Mouse (Mus musculus): ENCODE results near the gene Slc35c2.

Gene Slc35c2

DNA sequence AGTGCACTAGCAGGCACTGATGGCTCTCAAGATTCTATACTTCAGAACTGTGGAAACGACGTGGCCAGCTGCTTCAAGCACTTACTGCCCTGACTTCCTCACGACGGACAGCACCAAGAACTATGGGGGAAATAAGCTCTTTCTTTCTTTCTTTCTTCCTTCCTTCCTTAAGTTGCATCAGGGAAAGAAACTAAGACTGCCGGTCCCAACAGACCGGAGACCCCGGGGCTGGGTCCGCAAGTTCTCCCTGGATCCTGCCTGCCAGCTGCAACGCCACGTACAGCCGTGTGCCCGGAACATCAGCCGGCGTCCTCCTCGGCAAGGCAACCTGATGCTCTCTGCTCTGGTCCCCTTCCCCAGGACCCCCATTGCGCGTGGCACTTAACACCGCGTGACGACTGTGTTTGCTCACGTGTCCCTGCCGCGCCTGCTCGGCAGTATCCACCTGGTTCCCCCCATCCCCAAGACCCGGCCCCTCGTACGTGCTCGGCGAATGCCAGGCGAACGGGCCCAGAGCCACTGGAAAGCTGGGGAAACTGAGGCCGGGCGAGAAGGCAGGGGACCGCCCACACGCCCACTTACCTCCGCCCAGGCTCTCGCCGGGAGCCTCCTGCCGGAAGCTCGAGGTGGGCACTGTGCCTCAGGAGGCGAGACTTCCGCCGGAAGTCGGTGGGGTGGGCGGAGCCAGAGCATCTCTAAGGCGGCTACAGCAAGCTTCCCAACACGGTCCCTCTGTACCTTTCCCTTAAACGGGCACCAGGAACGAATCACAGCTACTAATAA lies at the start of gene Slc35c2:
TSS of gene Slc35c2 (minus strand) at position 668 of the 783 bp plus-strand sequence.
- DNase-seq (ENCODE audit: extremely low read depth, low read depth): peak; percentile 70

DNA sequence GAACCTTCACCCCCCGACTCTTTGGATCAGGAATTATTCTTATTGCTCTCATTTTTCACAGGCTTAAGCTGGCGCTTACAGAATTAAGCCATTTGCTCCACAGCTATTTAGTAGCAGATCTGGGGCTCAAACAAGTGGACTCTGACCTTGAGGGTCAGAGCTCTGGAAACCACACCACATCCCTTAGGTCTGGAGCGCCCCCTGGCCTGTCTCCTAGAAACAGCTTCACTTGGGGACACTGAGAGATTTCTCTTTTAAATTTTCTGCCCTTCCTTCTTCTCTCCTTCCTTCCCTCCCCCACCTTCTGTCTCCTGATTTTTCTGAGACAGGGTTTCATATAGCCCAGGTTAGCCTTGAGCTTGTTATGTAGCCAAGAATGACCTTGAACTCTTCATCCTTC lies 49.5 kb upstream of the Slc35c2 start:
- no peak for DNase-seq (ENCODE audit: extremely low read depth, low read depth)

DNA sequence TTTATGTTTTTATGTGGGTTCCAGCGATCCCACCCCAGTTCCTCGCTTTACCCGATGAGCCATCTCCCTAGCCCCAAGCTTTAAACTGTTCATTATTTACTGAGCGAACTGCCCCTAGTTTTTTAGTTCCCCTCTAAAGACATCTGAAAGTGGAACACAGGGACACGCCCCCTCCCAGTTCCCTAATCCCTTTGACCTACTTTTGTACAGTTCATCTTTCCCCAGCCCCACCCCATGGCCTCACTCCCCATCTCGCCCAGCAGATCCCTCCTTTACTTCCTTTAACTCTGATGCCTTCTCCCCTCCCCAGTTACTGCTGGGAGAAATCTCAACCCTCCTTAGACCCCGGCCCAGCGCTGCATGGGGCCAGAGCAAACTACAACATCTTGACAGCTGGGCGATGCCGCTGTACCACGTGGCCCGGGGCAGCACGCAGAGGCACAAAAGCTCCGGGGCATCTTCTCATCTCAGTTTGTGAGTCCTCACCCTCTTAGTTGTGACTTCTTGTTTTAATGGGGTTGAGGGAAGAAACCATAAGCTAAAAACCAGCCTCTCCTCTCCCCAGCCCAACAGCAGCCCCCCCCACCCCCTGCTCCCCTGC lies 45.0 kb upstream of the Slc35c2 start:
- DNase-seq (ENCODE audit: extremely low read depth, low read depth): peak; percentile 46

DNA sequence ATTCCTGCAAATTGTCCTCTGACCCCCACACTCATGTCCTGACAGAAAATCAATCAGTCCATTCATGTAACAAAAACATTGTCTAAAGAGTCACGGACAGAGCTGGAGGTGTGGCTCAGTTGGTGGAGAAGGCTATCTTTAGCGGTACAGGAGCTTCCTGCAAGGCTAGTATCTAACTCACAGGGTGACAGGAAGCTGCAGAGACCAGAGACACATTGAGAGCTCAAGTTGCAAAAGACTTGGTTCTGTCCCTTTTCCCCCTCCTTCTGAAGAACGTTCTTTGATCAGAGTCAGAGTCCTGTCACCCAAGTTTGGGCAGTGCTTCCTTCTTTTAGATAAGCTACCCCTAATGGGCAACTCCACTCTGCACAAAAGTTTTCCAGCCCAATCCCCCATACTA lies 42.0 kb upstream of the Slc35c2 start:
- peak; percentile 78 for DNase-seq (ENCODE audit: extremely low read depth, low read depth)

DNA sequence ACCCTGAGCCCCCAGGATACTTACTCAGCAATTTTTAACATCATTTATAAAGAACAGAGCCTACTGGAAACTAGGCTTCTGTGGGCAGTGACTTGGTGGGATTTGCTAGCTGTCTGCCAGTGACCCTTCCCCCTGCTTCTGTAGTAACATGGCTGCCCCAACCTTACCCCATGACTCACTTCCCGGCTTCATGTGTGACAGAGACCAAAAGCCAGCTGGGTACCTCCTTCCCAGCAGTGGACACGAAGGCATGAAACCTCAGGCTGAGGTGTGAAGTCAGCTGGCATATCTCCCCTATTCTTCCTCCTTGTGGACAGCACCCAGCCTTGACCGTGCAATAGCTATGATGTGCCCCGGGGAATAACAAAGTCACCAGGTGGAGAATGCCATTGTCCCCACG lies 41.1 kb upstream of the Slc35c2 start:
- no peak for DNase-seq (ENCODE audit: extremely low read depth, low read depth)

DNA sequence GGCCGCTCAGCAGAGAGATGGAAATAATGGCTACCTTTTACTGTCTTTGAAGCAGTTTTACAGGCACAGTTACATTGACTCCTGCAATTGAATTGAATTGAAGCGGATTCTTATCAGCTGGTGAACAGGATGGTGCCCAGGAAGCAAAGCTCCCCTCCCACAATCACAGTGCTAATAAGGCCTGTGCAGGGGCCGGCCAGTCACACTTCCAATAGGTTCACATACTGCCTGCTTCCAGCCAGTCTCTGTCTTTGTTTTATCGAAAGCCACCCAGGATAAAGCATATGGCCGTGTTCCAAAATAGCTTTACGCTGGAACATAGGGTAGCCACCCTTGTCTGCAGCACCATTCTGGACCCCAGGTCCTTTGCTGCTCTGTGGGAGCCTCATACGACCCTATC lies 39.7 kb upstream of the Slc35c2 start:
- peak; percentile 60 for DNase-seq (ENCODE audit: extremely low read depth, low read depth)

DNA sequence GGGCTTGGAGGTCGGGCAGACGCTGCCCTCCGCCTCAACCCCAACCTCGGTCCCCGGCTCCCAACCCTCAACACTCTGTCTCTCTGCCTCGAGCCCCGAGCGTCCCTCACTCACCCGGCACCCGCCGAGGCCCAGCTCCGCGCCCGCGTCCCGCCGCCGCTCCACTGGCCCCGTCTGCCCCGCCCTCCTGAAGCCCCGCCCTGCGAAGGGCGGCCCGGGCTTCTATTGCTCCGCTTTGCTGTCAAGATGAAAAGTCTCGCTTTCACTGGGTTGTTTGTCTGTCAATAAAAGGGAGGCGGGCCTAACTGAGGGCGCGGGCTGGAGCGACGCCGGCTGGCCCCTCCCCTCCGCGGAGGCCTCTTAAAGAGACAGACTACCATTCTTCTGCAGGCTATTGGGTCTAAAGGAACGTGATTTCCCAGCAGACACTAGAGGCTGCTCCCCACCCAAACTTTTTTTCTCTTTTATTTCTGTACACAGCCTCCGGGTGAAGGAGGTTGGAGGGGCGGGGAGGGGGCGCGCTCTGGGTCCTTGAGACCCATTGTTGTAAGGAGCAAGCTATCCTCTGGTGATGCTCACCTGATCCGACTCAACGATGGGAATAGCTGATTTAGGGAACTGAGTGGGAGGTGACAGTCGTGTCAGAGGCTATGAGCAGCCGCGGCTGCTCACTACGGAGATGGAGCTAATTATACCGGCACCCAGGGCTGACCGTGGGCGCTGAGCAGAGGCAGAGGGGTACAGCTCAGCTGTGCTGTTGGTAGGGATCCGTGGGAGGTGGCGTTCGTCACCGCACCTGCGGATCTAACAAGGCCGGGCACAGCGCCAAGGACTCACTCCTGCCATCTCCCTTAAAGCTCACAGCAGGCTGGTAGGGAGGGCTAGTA lies 38.9 kb upstream of the Slc35c2 start, which contains the start of gene Elmo2:
TSS of gene Elmo2 (minus strand) at position 176 of the 887 bp plus-strand sequence.
- peak; percentile 89 for DNase-seq (ENCODE audit: extremely low read depth, low read depth)

DNA sequence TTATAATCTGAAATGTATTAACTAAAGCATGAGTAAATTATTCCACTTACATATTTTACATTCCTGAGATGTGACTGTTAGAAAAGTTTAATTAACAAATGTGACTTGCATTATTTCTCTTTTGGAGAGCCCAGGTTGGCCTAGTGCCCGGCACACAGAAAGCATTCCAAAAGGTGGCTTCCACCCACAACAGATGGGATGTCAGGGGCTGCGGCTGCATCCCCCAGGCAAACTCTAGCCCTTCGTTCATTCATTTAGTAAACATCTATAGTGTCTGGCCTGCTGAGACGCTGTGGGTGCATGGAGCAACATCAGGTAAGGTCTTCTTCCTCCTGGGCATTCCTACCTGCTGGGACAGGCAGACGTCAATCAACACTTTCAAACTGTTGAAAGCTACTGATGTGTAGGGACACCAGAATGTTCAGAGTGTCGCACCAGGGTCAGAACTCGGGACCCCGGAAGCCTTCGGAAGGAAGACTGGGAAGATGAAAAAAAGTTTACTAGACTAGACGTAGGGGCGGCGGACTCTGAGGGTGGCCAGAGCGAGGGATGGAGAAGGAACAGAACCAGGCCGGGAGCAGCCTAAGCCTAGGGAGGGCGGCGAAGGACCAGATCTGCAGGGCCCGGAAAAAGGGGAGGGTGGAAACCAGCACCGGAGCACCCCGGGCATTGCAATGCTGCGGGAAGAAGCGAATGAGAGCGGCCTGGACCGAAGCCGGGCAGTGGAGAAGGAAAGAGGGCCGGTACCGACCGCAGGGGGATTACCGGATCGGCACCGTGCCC lies 38.0 kb upstream of the Slc35c2 start:
- no peak for DNase-seq (ENCODE audit: extremely low read depth, low read depth)

DNA sequence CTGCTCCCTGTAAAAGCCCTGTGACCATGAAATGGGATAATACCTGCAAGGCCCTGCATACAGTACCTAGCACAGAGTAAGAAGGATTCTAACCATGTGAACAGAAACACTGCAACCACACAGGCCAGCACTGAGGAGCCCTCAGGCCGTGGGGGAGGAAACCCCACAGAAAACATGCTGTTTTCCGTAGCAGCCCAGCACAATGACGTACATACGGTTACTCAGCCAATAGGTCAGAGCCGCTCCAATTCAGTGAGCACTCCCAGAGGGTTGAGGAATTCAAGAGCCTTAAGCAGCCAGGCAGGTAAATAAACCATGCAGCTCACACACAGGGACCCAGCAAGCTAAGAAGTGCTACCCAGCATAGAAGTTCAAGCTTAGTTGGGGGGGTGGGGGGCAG lies 36.3 kb upstream of the Slc35c2 start:
- DNase-seq (ENCODE audit: extremely low read depth, low read depth): no peak

DNA sequence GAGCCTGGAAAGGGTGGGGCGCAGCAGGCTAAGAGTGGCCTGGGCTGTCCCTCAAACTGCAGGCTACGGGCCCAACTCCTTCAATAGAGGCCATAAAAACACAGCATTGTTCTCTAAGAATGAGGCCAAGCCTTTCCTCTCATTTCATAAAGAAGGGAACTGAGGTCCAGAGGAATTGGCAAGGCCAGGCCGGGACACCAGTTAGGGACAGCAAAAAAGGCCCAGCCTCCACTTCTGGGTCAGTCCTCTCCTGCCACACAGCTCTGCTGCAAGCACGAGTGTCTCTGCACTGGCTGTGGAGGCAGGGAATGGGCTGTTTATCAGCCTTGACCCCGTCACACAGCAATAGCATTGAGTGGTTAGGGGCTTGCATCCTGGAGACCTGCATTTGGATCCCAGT lies 35.8 kb upstream of the Slc35c2 start:
- DNase-seq (ENCODE audit: extremely low read depth, low read depth): no peak

DNA sequence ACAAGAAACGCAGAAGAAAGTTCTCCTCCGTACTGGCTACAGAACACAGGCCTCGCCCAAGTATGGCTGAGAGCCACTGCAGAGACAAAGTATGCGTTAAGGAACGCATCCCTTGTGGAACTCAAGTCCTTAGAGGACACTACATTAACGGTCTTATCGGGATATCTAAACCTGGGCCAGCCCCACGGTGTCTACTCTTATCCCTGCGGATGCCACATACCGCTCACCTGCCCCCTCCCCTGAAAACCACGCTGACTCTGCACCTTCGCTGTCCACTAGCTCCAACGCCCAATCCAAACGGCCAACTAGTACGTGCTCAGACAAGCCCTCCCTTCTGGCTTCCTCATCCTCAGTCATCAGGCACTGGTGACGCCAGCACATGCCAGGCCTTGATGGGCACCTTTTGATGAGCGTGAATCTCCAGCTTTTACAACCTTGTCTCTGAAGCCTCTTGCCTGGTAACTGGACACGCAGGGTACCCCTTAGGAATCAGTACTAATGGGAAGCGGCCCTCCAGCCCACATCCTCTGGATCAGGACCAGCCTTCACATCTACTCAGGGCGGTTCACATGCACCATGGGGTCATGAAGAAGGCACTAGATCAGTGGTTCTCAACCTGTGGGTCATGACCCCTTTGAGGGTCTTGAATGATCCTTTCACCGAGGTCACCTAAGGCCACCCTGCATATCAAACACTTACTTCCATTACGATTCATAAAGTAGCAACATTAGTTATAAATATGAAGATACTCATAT lies 34.5 kb upstream of the Slc35c2 start:
- DNase-seq (ENCODE audit: extremely low read depth, low read depth): no peak

DNA sequence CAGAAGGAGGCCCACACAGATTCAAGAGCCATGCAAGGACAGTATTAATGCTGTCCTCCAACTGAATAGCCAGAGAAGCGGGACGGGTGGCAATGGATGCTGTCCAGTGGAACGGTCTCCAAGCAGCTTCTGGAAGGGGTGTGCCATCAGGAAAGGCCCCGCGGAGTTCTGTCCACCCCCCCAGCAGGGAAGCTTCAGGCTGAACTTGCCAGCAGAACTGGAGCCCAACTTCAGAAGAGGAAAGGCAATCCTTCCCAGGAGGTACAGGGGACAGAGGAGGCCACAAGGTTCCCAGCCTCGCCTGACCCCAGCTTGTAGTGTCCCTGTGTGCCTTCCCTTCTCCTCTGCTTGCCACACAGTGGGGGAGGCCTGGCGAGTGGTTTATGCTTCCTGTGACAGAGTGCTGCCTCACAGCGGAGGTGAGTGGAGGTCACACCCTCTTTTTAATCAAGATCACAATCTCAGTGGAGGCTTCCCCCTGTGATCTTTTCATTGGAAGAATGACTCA lies 33.8 kb upstream of the Slc35c2 start:
- DNase-seq (ENCODE audit: extremely low read depth, low read depth): no peak

DNA sequence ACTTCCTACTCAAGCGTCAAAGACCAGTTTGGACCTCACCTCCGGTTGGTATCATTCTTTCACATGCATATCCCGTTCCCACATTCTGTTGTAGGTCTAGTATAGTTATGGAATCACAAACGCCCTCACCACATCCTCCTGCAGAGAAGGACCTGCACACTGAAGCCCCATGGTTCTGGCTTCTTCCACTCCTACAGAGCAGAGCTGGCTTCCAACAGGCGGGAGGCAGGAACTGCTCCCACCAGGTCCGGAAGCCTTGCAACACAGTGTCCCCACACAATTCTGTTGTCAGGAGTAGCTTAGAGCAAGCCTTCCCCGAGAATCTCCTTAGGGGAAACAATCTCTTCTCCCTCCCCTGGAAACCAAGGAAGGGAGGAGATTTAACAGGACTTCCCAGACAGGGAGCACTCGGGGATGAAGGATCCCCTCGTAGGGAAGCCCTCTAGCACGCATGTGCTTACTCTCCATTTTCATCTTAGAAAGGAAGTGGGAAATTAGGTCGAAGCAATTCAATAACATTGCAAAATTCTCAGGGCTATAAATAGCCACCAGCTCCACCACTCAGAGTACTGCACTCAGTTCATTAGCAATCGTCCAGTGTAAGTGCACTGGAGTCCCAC lies 33.0 kb upstream of the Slc35c2 start:
- DNase-seq (ENCODE audit: extremely low read depth, low read depth): no peak

DNA sequence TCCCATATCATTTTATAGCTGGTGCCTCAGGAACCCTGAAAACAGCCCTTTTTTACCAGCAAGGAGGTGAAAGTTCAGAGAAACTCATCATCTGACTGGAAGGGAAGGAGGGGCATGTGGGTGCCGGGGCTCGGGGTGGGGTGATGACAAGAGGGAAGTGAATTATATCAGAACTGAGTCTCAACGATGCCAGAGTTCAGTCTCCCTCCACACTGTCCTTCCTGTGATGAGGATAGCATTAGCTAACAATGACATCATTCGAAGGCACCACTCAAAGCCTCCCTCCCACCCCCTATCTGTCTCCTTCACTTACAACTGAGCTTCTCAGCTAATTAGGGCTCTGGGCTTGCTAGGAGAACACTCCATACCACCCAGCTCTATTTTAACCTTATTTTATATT lies 31.8 kb upstream of the Slc35c2 start:
- DNase-seq (ENCODE audit: extremely low read depth, low read depth): peak; percentile 28

DNA sequence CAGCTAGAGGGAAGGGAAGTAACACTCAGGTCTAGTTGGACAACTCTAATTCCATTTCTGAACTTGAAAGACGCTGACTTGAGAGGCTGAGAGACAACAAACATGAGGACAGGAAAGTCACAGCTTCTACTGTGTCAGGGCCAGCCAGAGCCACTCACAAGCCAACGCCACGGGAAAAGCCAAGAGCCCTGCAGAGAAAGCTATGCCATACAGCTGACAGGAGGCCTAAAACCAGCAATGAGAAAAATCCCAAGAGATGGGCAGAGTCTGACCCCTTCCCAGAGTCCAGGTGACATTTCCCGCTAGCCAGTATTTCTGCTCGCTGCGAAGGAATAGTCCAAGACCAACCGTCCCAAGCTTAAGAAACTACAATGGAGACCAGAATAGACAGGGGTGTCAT lies 31.3 kb upstream of the Slc35c2 start:
- DNase-seq (ENCODE audit: extremely low read depth, low read depth): no peak

DNA sequence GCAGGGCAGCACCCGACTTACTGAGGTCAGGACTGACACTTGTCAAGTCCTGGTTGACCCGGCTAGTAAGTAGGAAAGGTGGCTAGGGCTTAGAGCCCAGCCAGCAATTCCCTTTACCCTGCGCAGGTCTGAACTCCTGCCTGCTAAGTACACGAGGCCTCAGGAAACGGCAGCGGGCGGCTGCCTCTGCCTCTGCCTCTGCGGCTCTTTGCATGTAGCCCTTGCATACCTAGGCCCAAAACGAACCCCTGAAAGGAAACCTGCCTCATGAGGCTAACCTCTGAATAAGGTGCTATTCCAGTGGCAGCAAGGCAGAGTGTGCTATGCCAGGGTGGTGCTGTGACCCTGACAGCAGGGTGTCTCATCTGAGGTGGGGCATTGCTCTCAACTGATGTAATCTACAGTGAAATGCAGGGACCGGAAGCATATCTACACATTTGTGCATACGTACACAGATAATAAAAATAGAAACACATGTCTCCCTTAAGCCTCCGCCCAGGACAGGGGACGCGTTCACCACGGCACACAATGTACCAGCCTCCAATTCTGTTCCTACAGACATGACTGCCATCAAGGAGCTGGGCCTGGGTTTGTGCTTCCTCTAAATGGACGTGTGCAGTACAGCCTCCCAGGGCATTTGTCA lies 30.1 kb upstream of the Slc35c2 start:
- DNase-seq (ENCODE audit: extremely low read depth, low read depth): no peak

DNA sequence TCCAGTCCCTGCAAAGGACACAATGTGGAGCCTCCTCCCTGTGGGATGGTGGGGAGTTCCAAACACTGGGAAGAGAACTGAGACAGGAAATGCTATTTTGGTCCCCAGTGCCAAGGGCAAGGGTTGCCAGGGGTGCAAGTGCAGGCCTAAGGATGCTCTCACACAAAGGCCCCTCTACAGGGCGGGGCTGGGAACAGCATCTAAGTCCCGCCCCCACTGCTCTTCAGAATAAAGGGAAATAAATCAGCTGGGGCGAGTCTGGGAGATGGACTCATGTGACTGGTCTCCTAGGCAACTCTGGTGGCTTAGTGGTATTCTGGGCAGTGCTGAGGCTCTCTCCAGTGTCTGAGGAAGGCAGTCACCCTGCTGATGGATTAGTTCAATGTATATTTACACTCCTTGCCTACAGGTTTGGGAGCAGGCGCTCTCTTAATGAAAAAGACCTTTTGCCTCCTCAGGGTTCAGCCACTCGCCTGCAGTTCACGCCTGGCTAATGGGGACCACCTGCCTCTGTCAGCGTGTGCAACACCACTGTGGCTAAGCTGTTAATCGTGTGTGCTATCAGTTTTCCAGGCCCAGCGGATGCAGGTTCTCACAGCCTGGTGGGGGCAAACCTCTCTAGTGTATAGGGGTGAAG lies 29.3 kb upstream of the Slc35c2 start:
- DNase-seq (ENCODE audit: extremely low read depth, low read depth): no peak

DNA sequence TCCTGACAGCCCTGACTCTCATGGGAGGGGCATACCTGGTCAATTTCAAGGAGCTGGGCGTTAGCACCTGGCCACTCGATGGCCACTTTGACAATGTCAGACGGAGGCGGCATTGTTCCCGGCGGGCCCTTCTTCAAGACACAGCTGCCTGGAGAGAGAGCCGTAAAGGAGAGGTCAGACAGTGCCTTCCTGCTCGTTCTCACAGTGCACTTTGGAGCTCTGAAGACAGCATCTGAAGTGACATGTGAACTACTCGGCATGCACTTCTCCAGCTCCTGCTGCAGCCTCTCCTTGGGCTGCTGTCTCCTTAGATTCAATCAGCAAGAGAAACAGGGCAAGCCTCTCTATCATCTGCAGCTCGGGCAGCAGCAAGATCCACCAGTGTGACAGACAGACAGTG lies 28.5 kb upstream of the Slc35c2 start:
- no peak for DNase-seq (ENCODE audit: extremely low read depth, low read depth)

DNA sequence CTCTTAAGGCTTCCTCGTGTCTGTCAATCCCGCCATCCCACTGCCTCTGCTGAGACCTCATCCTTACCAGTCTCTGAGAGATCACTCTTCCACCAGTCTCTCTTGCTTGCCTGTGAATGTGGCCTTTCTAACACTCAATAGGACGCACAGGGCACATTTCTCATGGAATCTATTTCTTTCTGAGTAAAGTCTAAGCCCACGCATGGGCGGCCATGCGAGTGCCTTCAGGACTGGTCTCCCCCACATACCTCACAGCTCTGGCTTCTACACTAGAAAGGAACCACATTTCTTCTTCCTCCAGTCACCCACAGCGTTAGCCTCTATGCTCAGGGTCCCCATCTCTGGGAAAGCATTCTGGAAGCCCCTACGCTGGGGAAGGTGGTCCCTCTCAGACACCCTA lies 26.5 kb upstream of the Slc35c2 start:
- no peak for DNase-seq (ENCODE audit: extremely low read depth, low read depth)
